Comparison of ENCODE assay signal across 9 mouse cellular contexts in genomic region chr2:152349842-152350540, GRCm38 (mm10). TPM values are rescaled to one million over a fixed set of nuclear protein-coding genes. Genes with fewer than 3 reads are reported as not detected.
DNase-seq lines count a peak whose midpoint lies in the region; TF ChIP-seq lines count a peak whose summit lies in the region.
"Had no signal": no experiment of that assay in that cellular context is flagged by ENCODE, and none has a peak within 500 bp of the region (broad histone marks: within the 10 kb centered on the region; RNA-seq: fewer than 3 reads in every experiment).

No protein-coding gene starts in this region.

- H3K4me3 ChIP-seq in embryonic fibroblast, embryonic 13.5 days (ENCODE audit: insufficient read depth, low read length), result no peak overlapping the region
- H3K4me3 ChIP-seq: limb, embryonic 13.5 days had no signal

- H3K27ac ChIP-seq in embryonic fibroblast, embryonic 13.5 days (ENCODE audit: insufficient read depth, low read length), result peak overlapping the region; percentile 72
- H3K27ac ChIP-seq: limb, embryonic 13.5 days had no signal

- no peak for TF ChIP-seq CTCF in embryonic fibroblast, embryonic 13.5 days (IDR thresholded peaks at IDR 0.05; ENCODE audit: borderline replicate concordance, insufficient read depth, low read length)

- TF ChIP-seq POLR2A in embryonic fibroblast, embryonic 13.5 days (IDR thresholded peaks at IDR 0.05; ENCODE audit: low read depth, low read length), result peak; percentile 29; the same call in 1 of the 2 replicates

- peak; percentile 41 for DNase-seq in right cerebral cortex, adult 18-20 months
- no peak for DNase-seq in right cerebral cortex, postnatal 4 days
- DNase-seq in kidney, adult 9 months, result peak; percentile 67
- DNase-seq in lung, postnatal 25 days (ENCODE audit: low spot score), result peak; percentile 67
- no peak for DNase-seq in spleen, postnatal 36 days (ENCODE audit: low spot score in 2 of 2)
- DNase-seq in cerebellum, adult 18-20 months, result no peak
- no peak for DNase-seq in gastrocnemius, postnatal 10 days

- peaks cover 15% of the 10 kb centered on the region for H3K4me1 ChIP-seq in embryonic fibroblast, embryonic 13.5 days (ENCODE audit: control insufficient read depth, insufficient read depth, low read length)

RNA-seq across cellular contexts. Expression of gene Trib3, which starts 6.2 kb away (rescaled TPM):
- polyA plus RNA-seq in embryonic fibroblast, embryonic 13.5 days (2011; ENCODE audit: insufficient read length, low read depth, missing spikeins), result 49.1 and 85.1 TPM in 2 replicates
- total RNA-seq in gastrocnemius, postnatal 10 days (2021), result 1 to 10 TPM; 1.3 to 1.5 TPM

RNA-seq across cellular contexts. Expression of gene Rbck1, which starts 17.5 kb away (rescaled TPM):
- polyA plus RNA-seq in embryonic fibroblast, embryonic 13.5 days (2011; ENCODE audit: insufficient read length, low read depth, missing spikeins), result 59.0 and 79.2 TPM in 2 replicates
- total RNA-seq in gastrocnemius, postnatal 10 days (2021), result 10 to 100 TPM; 40.7 to 48.6 TPM

RNA-seq across cellular contexts. Expression of gene Nrsn2, which starts 26.4 kb away (rescaled TPM):
- not detected in 2 replicates for polyA plus RNA-seq in embryonic fibroblast, embryonic 13.5 days (2011; ENCODE audit: insufficient read length, low read depth, missing spikeins)
- under 1 TPM in 1 of 2 experiments, not detected in 1; 0.18 TPM for total RNA-seq in gastrocnemius, postnatal 10 days (2021)

RNA-seq across cellular contexts. Expression of gene Sox12, which starts 47.9 kb away (rescaled TPM):
- 15.0 and 20.3 TPM in 2 replicates for polyA plus RNA-seq in embryonic fibroblast, embryonic 13.5 days (2011; ENCODE audit: insufficient read length, low read depth, missing spikeins)
- total RNA-seq in gastrocnemius, postnatal 10 days (2021), result 1 to 10 TPM; 6.7 to 9.4 TPM

RNA-seq across cellular contexts. Expression of gene Tbc1d20, which starts 56.4 kb away (rescaled TPM):
- polyA plus RNA-seq in embryonic fibroblast, embryonic 13.5 days (2011; ENCODE audit: insufficient read length, low read depth, missing spikeins), result 61.7 and 74.1 TPM in 2 replicates
- 10 to 100 TPM; 36.9 to 41.9 TPM for total RNA-seq in gastrocnemius, postnatal 10 days (2021)

Comparison
In these comparisons a context has a peak if more than half of its experiments do, and no peak if none do; other contexts are left out.
1. DNase-seq: peak in right cerebral cortex, adult 18-20 months (single experiment), kidney, adult 9 months (single experiment) and lung, postnatal 25 days (single experiment); none in right cerebral cortex, postnatal 4 days (single experiment), spleen, postnatal 36 days (0 of 2), cerebellum, adult 18-20 months (0 of 2) and gastrocnemius, postnatal 10 days (single experiment).